Comparison of ENCODE assay signal across 26 mouse cellular contexts in the genomic region with DNA sequence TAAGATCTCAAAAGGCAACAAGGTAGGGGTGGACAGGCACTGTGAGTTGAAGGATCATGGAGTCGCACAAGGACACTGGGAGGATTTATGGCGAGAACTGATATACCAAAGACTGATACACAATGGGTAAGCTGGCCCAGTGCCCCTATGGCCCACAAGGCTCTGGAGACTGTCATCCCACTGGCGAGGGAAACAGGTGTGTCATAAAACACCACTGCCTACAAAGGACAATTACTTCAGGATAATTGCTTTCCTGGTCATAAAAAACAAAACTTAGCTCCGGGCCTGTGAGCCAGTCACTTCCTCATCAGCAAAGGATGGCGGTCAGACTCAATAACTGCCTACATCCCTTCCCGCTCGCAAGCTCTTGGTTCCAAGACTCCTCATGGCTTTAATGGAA.
"Had no signal": no experiment of that assay in that cellular context is flagged by ENCODE, and none has a peak within 500 bp of the region (broad histone marks: within the 10 kb centered on the region; RNA-seq: fewer than 3 reads in every experiment).

No protein-coding gene starts in this region.

- H3K36me3 ChIP-seq: heart, embryonic 13.5 days; heart, embryonic 15.5 days; limb, embryonic 13.5 days; limb, embryonic 15.5 days; liver, embryonic 12.5 days had no signal

- DNase-seq: forebrain, postnatal 0 days; gastrocnemius, adult 2 months; gastrocnemius, postnatal 10 days; gastrocnemius, postnatal 25 days; heart, adult 18-20 months; heart, postnatal 14 days; heart, postnatal 36 days; kidney, adult 11 months; kidney, adult 2 months; kidney, adult 9 months; kidney, postnatal 14 days; kidney, postnatal 36 days; layer of hippocampus, adult 9-11 months; layer of hippocampus, postnatal 36 days had no signal

- H3K9ac ChIP-seq: forebrain, postnatal 0 days; heart, embryonic 13.5 days; heart, embryonic 15.5 days; hindbrain, embryonic 14.5 days; kidney, embryonic 15.5 days; limb, embryonic 13.5 days; limb, embryonic 15.5 days; liver, embryonic 12.5 days; liver, embryonic 14.5 days had no signal

- H3K4me2 ChIP-seq: heart, embryonic 13.5 days; heart, embryonic 15.5 days; hindbrain, embryonic 14.5 days; kidney, embryonic 15.5 days; limb, embryonic 13.5 days; limb, embryonic 15.5 days; liver, embryonic 12.5 days had no signal

- H3K27ac ChIP-seq: gastrocnemius, adult 2 months; heart, embryonic 13.5 days; heart, embryonic 15.5 days; hindbrain, embryonic 14.5 days; kidney, embryonic 15.5 days; kidney, postnatal 0 days; limb, embryonic 13.5 days; limb, embryonic 15.5 days; liver, embryonic 12.5 days; liver, embryonic 14.5 days had no signal

- H3K4me3 ChIP-seq: gastrocnemius, adult 2 months; heart, embryonic 10.5 days; heart, embryonic 13.5 days; heart, embryonic 15.5 days; kidney, embryonic 15.5 days; limb, embryonic 13.5 days; limb, embryonic 15.5 days; liver, embryonic 12.5 days had no signal

- ATAC-seq: forebrain, postnatal 0 days; hindbrain, embryonic 16.5 days; inflammation-experienced regulatory T-cells, adult 6 months; liver, embryonic 12.5 days had no signal

- H3K9me3 ChIP-seq: limb, embryonic 15.5 days had no signal

- H3K4me1 ChIP-seq: kidney, embryonic 15.5 days; liver, embryonic 12.5 days had no signal

- H3K27me3 ChIP-seq: kidney, embryonic 15.5 days; limb, embryonic 15.5 days; liver, embryonic 12.5 days had no signal
